13 mouse cellular contexts compared by ENCODE assay signal in genomic region chr9:117380076-117380475, GRCm38 (mm10).
DNase-seq lines count a peak whose midpoint lies in the region; ATAC-seq and TF ChIP-seq lines count a peak whose summit lies in the region.
"Had no signal": no experiment of that assay in that cellular context is flagged by ENCODE, and none has a peak within 500 bp of the region (broad histone marks: within the 10 kb centered on the region; RNA-seq: fewer than 3 reads in every experiment).

No protein-coding gene starts in this region.

- H3K36me3 ChIP-seq in kidney, adult 2 months (ENCODE audit: control insufficient read depth, insufficient read depth, low read length): no peaks in the 10 kb centered on the region
- H3K36me3 ChIP-seq in midbrain, embryonic 11.5 days (ENCODE audit: control insufficient read depth, insufficient read depth, low read length): no peaks in the 10 kb centered on the region
- H3K36me3 ChIP-seq: heart, embryonic 13.5 days had no signal

- WGBS in kidney, adult 2 months: 23% methylated on average over 5 of the region's 5 CpGs
- WGBS in midbrain, embryonic 11.5 days: 13% methylated on average over 5 of the region's 5 CpGs

- peaks cover 34% of the 10 kb centered on the region for H3K4me1 ChIP-seq in kidney, adult 2 months (ENCODE audit: control insufficient read depth, insufficient read depth, low read length)
- peaks cover 8% of the 10 kb centered on the region for H3K4me1 ChIP-seq in midbrain, embryonic 11.5 days (ENCODE audit: control insufficient read depth, insufficient read depth, low read length)

- intact Hi-C loops in gastrocnemius, adult 2 months (cut with DNase I): no loop called here
- intact Hi-C loops in gastrocnemius, postnatal 36 days (cut with DNase I): no loop called here

- DNase-seq in gastrocnemius, adult 2 months: peak; percentile 46
- no peak for DNase-seq in gastrocnemius, postnatal 36 days
- peak; percentile 63 for DNase-seq in embryo, embryonic 10.5 days (ENCODE audit: low spot score)
- peak; percentile 82 for DNase-seq in kidney, adult 2 months
- peak; percentile 87 for DNase-seq in midbrain, embryonic 11.5 days (ENCODE audit: low spot score, missing footprints)
- no peak for DNase-seq in adrenal gland, postnatal 10 days
- no peak for DNase-seq in thymus, postnatal 4 days
- DNase-seq in adrenal gland, postnatal 4 days (ENCODE audit: low spot score in 2 of 2): no peak
- DNase-seq: B cell, adult 2 months; cerebellum, postnatal 14 days; liver, postnatal 0 days; thymus, postnatal 36 days had no signal

- H3K9me3 ChIP-seq in midbrain, embryonic 11.5 days (ENCODE audit: control insufficient read depth, low read length): no peaks in the 10 kb centered on the region
- H3K9me3 ChIP-seq: heart, embryonic 13.5 days had no signal

- TF ChIP-seq CTCF in gastrocnemius, adult 2 months (IDR thresholded peaks at IDR 0.05): no peak
- no peak for TF ChIP-seq CTCF in kidney, adult 2 months (conservative IDR thresholded peaks at IDR 0.05; ENCODE audit: insufficient read depth, insufficient read length, low read depth, low read length)

- peak overlapping the region; percentile 46; the same call in 1 of the 2 replicates for H3K27ac ChIP-seq in gastrocnemius, adult 2 months
- H3K27ac ChIP-seq in kidney, adult 2 months (ENCODE audit: insufficient read depth, low read depth, low read length): peak overlapping the region; percentile 97
- no peak overlapping the region for H3K27ac ChIP-seq in midbrain, embryonic 11.5 days (ENCODE audit: low read depth, low read length)
- H3K27ac ChIP-seq: heart, embryonic 13.5 days had no signal

- peak; percentile 73 for ATAC-seq in midbrain, embryonic 11.5 days (ENCODE audit: low FRiP score)
- ATAC-seq: liver, postnatal 0 days had no signal

- H3K4me2 ChIP-seq in midbrain, embryonic 11.5 days: no peak overlapping the region
- H3K4me2 ChIP-seq: heart, embryonic 13.5 days had no signal

- no peak overlapping the region for H3K9ac ChIP-seq in midbrain, embryonic 11.5 days (ENCODE audit: low read length)
- H3K9ac ChIP-seq: heart, embryonic 13.5 days; liver, postnatal 0 days had no signal

- no peak overlapping the region for H3K4me3 ChIP-seq in gastrocnemius, adult 2 months
- no peak overlapping the region for H3K4me3 ChIP-seq in kidney, adult 2 months (ENCODE audit: insufficient read depth, low read depth, low read length)
- no peak overlapping the region for H3K4me3 ChIP-seq in midbrain, embryonic 11.5 days (ENCODE audit: low read depth, low read length)
- H3K4me3 ChIP-seq: heart, embryonic 13.5 days had no signal

- H3K27me3 ChIP-seq in kidney, adult 2 months (replicated peaks; ENCODE audit: control insufficient read depth, insufficient read depth, low read length): no peaks in the 10 kb centered on the region
- no peaks in the 10 kb centered on the region; the same call in 1 of the 2 replicates for H3K27me3 ChIP-seq in midbrain, embryonic 11.5 days (ENCODE audit: control insufficient read depth, insufficient read depth, low read length)
- H3K27me3 ChIP-seq: heart, embryonic 13.5 days had no signal

- TF ChIP-seq POLR2A in kidney, adult 2 months (IDR thresholded peaks at IDR 0.05; ENCODE audit: low read depth, low read length): no peak

Comparison
In these comparisons a context has a peak if more than half of its experiments do, and no peak if none do; other contexts are left out.
1. DNase-seq: peak in gastrocnemius, adult 2 months (single experiment), embryo, embryonic 10.5 days (single experiment), kidney, adult 2 months (single experiment) and midbrain, embryonic 11.5 days (single experiment); none in gastrocnemius, postnatal 36 days (0 of 2), adrenal gland, postnatal 10 days (single experiment), thymus, postnatal 4 days (single experiment) and adrenal gland, postnatal 4 days (0 of 2).